Mouse (Mus musculus) hindbrain, embryonic 15.5 days (tissue): ENCODE measurements at regions not wholly inside any gene's neighbourhood (a gene's known extent, or its start where the extent isn't known, plus 50 kb on each side); places are given as distances from the start of the nearest gene placed in this dataset.

Source experiments
- ATAC-seq: fragments of 200-750 bp; cut with Nextera tagmentation; 2 replicates; pipeline ENCODE4 v1.8.0; 2017; ENCODE audit warnings: low read depth, moderate number of reproducible peaks, moderate TSS enrichment; ENCODE audit not compliant: low FRiP score
- H3K27ac ChIP-seq: fragments of 300-500 bp; sonication (generic); replicated peaks from 2 replicates; pipeline ENCODE4 v1.5.1; 2015; ENCODE audit warnings: mild to moderate bottlenecking, inconsistent platforms
- H3K27me3 ChIP-seq: fragments of 300-500 bp; sonication (generic); 2 replicates; pipeline ENCODE4 v1.6.1; 2015; ENCODE audit warnings: control low read depth, inconsistent platforms
- H3K36me3 ChIP-seq: fragments of 300-500 bp; sonication (generic); 2 replicates; pipeline ENCODE4 v1.6.1; 2015; ENCODE audit warnings: control low read depth, inconsistent platforms
- H3K4me1 ChIP-seq: fragments of 300-500 bp; sonication (generic); replicated peaks from 2 replicates; pipeline ENCODE4 v1.6.1; 2015; ENCODE audit warnings: control low read depth, inconsistent platforms
- H3K4me2 ChIP-seq: fragments of 300-500 bp; sonication (generic); 2 replicates; pipeline ENCODE4 v1.6.1; 2015; ENCODE audit warnings: moderate library complexity, mild to moderate bottlenecking, inconsistent platforms
- H3K4me3 ChIP-seq: fragments of 300-500 bp; sonication (generic); 2 replicates; pipeline ENCODE4 v1.5.1; 2015; ENCODE audit warnings: mild to moderate bottlenecking, inconsistent platforms
- H3K9ac ChIP-seq: fragments of 300-500 bp; sonication (generic); 2 replicates; pipeline ENCODE4 v1.6.1; 2015; ENCODE audit warnings: inconsistent platforms
- H3K9me3 ChIP-seq: fragments of 300-500 bp; sonication (generic); 2 replicates; pipeline ENCODE4 v1.6.1; 2016; ENCODE audit warnings: control low read depth, inconsistent platforms
- WGBS: fragments of 180-500 bp; shearing (Covaris S2); methylation state at CpG from one replicate; pipeline ENCODE4 v1.1.7; 2015; 5-methylcytosine and 5-hydroxymethylcytosine counted together

GRCm38 (mm10) chr10:29592906-29593305, 57.2 kb upstream of the Rspo3 start:
- H3K4me2 ChIP-seq = no peak overlapping the region
- H3K27me3 ChIP-seq = no peaks in the 10 kb centered on the region
- no peak overlapping the region for H3K27ac ChIP-seq
- H3K4me1 ChIP-seq = no peaks in the 10 kb centered on the region
- H3K4me3 ChIP-seq = no peak overlapping the region
- H3K36me3 ChIP-seq = no peaks in the 10 kb centered on the region
- 66% methylated on average over 3 of the region's 3 CpGs for WGBS
- H3K9me3 ChIP-seq = no peaks in the 10 kb centered on the region
- no peak for ATAC-seq
- no peak overlapping the region for H3K9ac ChIP-seq

GRCm38 (mm10) chr10:29590187-29590586, 54.5 kb upstream of the Rspo3 start:
- Histone ChIP-seq H3K9ac (no peak overlapping the region), H3K36me3 (no peaks in the 10 kb centered on the region), H3K4me2 (no peak overlapping the region), H3K4me1 (no peaks in the 10 kb centered on the region), H3K27ac (no peak overlapping the region), H3K9me3 (no peaks in the 10 kb centered on the region), H3K27me3 (no peaks in the 10 kb centered on the region), H3K4me3 (no peak overlapping the region)
- ATAC-seq = no peak

DNA sequence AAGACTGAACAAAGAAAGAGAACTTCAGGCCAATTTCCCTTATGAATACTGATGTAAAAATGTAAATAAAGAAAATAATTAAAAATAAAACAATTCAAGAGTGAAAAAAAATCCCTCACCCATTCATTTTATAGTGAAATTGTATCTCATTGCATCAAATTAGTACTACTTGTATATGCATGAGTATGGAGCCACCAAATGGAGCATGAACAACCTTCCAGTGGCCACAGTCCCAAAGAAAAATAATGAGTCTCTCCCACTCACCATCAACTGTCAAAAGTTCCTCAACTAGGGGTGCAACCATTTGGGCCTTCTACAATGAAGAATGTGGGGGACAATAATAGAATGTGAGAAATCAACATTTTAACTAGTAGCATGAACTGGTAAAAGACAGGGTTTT, 54.1 kb upstream of the Rspo3 start:
- no peak for ATAC-seq
- Histone ChIP-seq H3K4me1 (no peaks in the 10 kb centered on the region), H3K4me3 (no peak overlapping the region), H3K36me3 (no peaks in the 10 kb centered on the region), H3K4me2 (no peak overlapping the region), H3K9ac (no peak overlapping the region), H3K9me3 (no peaks in the 10 kb centered on the region), H3K27me3 (no peaks in the 10 kb centered on the region), H3K27ac (no peak overlapping the region)
